Mouse (Mus musculus) gastrocnemius, postnatal 14 days (tissue): Measurements from ENCODE around the gene Zbtb4. TPM values are rescaled to one million over a fixed set of nuclear protein-coding genes. Genes with fewer than 3 reads are reported as not detected.
A peak's percentile ranks its signal among the peaks of the same experiment; 100 is the strongest.

Experiments
- DNase-seq: peaks from one replicate; pipeline ENCODE4 v3.0.0; 2021; ENCODE audit warnings: mixed read lengths
- intact Hi-C: fragments of 180-260 bp; cut with DNase I; formaldehyde crosslinking; loops from one replicate; pipeline ENCODE4 v1.15.1; 2025; ENCODE audit warnings: low total_unique reads
- total RNA-seq, 2 experiments: library from RNA; stranded (reverse); gene quantifications; 2 replicates each; pipeline ENCODE4 v1.2.3; 2021

The Zbtb4 gene
- total RNA-seq, 2 experiments from 2014 or later, result 18.2 to 21.3 TPM

DNA sequence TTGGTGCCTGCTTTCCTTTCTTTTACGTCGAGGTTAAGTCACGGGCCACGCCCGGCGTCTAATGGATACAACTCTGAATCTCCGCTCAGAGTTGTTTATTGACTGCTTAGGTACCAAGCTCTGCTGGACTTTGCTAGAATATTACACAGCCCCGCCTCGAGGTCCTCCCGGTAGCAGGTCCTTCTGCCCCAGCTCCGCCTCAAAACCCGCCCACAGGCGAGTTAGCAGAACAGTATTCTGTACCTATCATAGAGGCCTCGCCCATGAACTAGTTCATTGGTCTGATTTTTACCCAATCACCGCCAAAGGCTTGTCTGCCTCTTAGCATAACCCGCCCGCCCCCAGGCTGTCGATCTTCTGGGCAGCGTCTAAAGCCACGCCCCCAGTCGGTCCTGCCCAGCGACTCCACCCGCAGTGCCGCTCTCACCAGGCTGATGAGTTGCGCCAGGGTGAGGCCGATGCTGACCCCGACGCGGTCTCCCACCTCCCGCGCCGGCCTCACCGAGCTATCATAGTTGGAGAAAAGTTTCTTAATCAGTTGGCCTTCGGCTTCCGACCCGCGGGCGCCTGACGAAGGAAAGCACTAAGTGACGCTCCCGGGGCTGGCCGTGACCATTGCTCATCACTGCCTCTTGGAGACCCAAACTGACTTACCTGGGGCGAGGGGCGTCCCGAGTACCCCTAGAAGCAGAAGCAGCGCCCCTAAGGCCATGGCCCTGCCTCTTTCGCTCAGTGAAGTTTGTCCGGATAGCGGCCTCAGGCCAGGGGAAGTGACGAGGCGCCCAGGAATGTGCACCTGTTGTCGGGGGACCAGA, 29.7 kb downstream of the Zbtb4 start, which contains the start of gene Chrnb1:
Gene Chrnb1 (minus strand): TSS at position 776 of the 815 bp plus-strand sequence.
- peak; percentile 96 for DNase-seq

DNA sequence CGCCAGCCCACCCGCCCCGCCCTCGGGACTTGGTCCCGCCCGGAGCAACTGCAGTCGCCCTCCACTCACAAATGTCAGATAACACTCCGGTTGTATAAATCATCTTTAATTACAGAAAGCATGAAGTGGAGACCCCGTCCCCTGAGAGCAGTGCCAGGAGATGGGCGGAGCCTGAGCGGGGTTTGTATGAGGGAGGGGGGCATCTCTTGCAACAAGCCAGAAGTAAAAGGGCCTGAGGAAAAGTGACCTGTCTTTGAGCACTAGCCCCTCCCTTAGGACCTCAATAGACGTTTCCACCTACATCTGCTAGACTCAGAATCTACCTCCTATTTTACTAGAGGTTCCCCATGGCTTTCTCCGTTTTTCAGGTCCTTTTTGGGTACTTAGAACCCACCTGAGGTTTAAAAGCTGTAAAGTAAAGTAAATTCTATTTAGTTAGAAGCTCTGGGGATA, 30.3 kb downstream of the Zbtb4 start:
- no peak for DNase-seq
- intact Hi-C loops, result loop anchor here (5.0 kb wide), 1 partner anchor 34 kb away; the partner anchor contains the start of gene Slc35g3

More for the DNA sequence above, 29.7 kb downstream of the Zbtb4 start, which contains the start of gene Chrnb1:
- intact Hi-C loops, result loop anchor here (5.0 kb wide), 1 partner anchor 33 kb away; the partner anchor contains the start of gene Slc35g3

DNA sequence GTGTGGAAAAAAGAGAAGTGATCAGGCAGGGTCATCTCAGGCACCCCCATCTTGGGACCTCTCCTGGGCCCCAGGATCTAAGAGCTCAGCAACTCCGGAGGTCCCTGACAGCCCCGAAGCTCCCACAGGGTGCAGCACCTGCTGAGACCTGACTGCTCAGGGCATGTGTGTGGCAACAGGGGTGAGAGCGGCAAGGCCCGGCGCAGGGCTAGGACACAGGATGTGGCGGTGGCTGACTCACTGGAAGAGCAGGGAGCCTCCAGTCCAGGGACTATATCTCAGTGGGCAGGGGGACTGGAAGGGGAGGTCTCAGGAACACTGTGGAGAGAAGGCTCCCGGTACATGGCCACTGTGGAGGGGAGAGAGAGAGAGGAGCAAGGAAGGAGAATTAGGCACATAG, 32.2 kb downstream of the Zbtb4 start:
- no peak for DNase-seq
- intact Hi-C loops, result loop anchor here (5.0 kb wide), 1 partner anchor 36 kb away; the partner anchor contains the start of gene Slc35g3

DNA sequence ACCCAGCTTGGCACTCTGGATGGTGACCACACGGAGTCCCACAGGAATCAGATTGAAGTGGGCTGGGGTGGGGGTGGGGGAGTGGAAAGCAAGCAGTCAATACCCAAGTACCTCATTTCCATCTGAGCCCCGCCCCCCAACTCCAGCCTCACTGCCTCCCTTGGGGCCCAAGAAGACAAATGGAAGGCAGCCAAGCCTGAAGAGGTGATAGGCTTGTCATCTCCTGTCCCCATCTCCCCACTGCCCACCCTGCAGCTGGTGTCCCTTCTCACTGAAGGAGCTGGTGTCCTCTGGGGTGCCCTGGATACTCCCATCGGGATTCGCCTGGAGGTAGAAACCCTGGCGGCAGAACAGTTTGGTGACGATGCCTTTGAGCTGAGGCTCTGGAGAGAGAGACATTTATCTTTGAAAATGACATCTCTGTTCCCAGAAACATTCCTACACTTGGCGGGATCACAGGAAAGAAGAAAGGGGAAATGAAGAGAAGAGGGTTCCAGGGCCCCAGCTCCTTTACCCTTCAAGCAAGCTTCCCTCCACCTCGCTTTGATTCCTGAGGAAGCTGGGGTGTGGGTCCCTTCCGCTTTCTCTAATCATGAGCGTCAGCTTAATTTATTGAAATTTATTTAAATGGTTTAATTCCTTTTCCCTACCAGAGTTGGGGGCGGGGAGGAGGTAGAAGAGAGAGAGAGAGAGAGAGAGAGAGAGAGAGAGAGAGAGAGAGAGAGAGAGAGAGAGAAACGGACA, 33.9 kb downstream of the Zbtb4 start:
- intact Hi-C loops, result loop anchor here (5.0 kb wide), 2 partner anchors 37 to 38 kb away; partner anchors contain the start of genes Nlgn2, Slc35g3 and Tmem256
- DNase-seq, result no peak

DNA sequence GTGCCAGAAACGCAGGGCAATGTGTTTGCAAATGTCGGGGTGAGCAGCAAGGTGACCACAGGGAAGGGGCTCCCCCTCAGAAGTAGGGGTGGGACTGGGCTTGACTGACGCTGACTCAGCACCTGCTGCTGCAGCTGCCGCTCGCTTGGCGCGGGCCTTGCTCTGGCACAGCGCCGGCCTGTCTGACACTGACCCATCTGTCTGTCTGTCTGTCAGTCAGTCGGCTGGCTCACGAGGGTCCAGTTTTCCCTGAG, 34.4 kb downstream of the Zbtb4 start:
- DNase-seq, result peak; percentile 76
- intact Hi-C loops, result loop anchor here (5.0 kb wide), 1 partner anchor 37 kb away; the partner anchor contains the start of genes Nlgn2 and Tmem256

DNA sequence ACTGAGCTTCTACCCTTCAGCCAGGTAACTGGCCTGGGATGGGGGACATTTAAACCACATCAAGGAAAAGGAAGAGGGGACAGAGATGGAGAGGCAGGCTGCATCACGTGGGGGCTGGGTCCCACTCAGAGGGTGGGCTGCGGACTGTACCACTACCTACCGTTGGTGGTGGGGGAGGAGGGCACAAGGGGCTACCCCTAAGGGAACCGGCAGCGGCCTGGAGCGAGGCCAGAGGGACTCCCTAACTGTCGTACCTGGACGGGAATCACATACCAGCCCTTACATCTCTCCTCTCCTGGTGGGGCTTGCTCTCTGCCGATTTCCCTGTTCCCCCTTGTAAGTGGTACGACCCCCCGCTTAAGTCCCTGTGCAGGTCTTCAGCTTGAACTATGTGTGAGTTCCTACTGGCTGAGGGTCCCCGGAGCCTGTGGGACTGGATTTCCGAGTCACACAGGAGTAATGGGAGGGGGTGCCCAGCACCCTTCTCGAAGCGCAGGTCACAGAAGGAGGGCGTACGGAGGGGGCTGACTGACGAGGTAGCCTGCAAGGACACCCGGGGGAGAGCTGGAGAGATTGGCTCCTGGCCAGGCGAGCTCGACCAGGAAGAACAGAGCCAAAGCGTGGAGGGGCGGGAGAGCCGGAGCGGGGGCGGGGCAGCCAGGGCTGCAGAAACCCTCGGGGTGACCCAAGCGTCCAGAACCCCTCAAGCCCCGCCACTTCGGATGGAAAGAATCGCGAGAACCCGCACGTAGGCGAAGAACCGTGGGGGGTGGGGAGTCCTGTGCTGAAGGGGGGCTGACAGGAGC, 34.9 kb downstream of the Zbtb4 start:
- peak; percentile 73 for DNase-seq
- intact Hi-C loops, result loop anchor here (5.0 kb wide), 1 partner anchor 37 kb away; the partner anchor contains the start of genes Nlgn2 and Tmem256

DNA sequence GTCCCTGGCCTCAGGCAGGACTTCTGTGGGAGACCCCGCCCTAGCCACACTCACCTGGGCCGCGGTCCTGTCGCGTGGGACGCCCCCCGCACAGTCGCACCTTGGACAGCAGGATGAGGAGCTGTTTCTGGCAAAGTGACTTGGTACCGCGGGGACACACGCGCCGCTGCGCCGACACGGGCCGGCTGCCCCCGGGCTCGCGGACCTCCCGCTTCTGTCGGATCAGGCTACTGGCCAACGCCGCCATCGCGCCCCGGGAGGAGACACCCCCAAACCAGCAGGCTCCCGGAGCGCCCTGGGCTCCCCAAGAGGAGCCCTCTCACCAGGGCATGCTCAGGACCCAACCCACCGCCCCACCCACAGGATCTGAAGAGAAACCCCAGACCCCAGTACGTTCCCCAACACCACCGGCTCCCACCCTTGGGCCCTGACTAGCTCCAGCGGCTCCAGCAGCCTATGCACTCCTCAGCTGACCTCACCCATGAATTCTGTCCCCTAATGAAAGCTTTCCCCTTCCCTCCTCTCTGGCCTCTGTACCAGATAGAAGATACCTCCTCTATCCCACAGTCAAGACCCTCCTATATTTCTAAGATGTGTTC, 35.8 kb downstream of the Zbtb4 start, which contains the start of gene Fgf11:
Gene Fgf11 (minus strand): TSS at position 479 of the 599 bp plus-strand sequence.
- DNase-seq, result no peak
- intact Hi-C loops, result loop anchor here (5.0 kb wide), 1 partner anchor 36 kb away; the partner anchor contains the start of genes Nlgn2 and Tmem256

DNA sequence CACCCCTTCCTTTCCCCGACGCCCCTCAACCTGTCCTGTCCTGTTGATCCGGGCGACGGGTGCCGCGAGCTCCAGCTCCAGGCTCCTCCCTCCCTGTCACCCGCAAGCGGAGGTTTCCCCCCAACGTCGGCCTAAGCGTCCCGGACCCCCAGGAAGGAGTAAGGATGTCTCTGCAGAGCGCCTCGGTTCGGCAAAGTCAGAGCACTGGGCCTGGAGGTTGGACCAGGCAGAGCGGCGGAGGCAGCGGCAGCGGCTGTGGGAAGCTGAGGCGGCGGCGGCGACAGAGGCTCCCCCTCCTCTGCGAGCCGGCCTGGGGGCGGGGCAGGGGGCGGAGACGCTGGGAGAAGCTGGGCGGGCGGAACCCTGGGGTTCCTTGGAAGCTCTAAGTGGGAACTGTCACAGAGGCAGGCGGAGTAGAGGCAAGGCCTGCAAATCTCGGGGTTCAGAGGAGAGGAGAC, 37.0 kb downstream of the Zbtb4 start:
- DNase-seq, result peak; percentile 90
- intact Hi-C loops, result loop anchor here (5.0 kb wide), 1 partner anchor 35 kb away; the partner anchor contains the start of genes Nlgn2 and Tmem256

DNA sequence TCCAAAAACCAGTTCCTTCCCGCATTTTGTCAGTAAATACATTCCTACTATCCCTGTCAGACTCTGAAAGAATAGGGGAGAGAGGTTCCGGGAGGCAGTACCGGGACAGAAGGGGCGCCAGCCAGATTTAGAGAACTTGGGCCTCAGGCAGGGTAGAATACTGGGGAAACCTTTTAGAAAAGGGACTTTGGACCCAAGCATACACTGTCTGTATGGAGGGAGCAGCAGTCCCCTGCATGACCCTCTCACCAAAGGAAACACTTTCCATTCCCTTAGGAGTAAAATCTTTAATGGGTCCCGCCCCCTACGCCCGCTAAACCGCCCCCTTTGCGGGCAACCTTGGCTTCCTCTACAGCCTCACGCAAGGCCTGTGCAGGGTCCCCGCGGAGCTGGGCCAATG, 37.6 kb downstream of the Zbtb4 start:
- intact Hi-C loops, result loop anchor here (5.0 kb wide), 1 partner anchor 34 kb away; the partner anchor contains the start of genes Nlgn2 and Tmem256
- DNase-seq, result no peak

DNA sequence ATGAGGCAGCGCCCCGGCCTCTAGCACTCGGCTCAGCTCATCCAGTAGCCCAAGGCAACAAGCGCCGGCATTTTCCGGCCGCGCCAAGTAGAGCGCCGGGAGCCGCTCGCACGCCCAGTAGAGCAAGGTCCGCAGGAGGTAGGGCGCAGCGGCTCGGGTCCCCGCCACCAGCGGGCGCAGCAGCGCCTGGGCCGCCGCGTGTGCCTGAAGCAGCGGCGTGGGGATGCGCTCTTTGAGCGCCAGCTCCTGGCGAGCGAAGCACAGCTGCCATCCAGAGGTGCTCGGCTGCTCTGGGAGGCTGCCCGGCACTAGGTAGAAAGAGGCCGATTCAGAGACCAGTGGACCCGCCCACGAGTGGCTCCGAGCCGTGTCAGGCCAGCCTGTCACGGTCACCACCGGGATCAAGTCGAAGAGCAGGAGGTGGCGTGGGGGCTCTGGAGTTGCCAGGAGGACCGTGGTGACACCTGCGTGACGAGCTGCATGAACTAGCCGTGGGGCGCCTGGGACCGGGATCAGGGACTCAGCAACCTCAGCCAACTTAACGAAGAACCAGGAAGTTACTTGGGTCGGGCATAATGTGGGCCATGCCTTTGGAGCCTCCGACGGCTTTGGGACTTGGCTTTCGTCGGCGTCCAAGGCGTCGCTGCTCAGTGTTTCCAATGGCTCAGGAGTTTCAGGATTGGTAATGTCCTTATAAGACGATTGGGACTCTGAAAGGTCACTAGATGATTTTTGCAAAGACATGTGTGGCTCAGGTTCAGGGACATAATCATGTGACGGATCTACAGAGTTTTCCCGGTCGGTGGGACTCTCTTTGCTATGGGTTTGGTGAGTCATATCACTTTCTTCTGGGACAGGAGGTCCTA, 38.3 kb downstream of the Zbtb4 start:
- intact Hi-C loops, result loop anchor here (5.0 kb wide), 1 partner anchor 33 kb away; the partner anchor contains the start of genes Nlgn2 and Tmem256
- DNase-seq, result peak; percentile 83

DNA sequence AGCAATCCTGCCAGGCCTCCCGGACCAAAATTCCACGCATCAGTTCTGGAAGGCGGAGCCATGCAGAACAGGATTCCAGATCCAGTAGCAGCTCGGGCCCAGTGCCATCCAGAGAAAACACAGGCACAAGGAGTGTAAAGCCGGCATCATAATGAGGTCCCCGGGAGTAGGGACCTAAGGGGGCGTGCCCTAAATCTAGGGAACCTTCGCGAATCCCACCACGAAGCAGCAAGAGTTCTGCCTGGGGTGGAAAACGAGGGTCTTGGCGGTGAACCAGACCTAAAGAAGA, 38.9 kb downstream of the Zbtb4 start:
- DNase-seq, result peak; percentile 44
- intact Hi-C loops, result loop anchor here (5.0 kb wide), 1 partner anchor 33 kb away; the partner anchor contains the start of genes Nlgn2 and Tmem256

DNA sequence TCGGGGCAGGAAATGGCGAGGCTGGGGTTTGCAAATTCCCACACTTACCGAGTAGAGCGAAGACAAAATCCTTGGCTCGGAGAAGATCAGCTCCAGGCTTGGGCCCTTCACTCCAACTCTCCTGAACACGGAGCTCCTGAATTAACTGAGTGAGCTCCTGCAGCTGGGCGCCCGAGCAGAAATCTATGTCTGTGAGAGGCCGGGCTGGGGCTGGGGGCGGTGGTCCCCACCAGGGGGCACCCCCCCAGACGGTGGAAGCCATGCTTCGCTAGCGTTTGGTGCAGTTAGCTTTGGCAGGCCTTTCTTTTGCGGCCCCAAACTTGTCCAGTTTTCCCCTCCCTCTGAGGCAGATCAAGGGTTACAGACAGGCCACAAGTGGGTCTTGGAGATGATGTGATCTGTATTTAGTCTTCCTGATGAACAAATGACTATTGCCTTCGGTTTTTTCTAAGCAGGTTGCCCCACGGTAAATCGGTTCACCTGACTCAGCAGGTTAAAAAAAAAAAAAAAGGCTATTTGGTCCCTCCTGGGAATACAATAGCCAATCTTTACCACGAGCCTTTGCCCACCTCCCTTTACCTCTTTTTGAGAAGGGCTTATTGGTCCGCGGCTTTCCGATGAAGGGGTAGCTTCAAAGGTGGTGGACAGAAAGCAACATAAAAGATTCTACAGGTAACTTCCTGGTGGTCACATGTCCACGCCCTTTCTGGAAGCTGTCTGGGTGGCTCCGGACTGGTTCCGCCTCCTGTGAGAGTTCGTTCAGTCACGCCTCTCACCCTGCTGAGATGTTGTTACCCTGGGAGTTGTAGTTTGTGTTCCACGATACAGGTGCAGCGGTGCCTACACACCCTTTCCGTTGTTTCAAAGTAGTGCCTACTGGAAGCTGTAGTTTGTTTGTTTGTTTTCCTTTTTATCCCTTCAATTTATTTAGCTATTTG, 39.5 kb downstream of the Zbtb4 start, which contains the start of gene Tmem102:
Gene Tmem102 (minus strand): TSS at position 653 of the 938 bp plus-strand sequence.
- no peak for DNase-seq
- intact Hi-C loops, result loop anchor here (5.0 kb wide), 1 partner anchor 32 kb away; the partner anchor contains the start of genes Nlgn2 and Tmem256

DNA sequence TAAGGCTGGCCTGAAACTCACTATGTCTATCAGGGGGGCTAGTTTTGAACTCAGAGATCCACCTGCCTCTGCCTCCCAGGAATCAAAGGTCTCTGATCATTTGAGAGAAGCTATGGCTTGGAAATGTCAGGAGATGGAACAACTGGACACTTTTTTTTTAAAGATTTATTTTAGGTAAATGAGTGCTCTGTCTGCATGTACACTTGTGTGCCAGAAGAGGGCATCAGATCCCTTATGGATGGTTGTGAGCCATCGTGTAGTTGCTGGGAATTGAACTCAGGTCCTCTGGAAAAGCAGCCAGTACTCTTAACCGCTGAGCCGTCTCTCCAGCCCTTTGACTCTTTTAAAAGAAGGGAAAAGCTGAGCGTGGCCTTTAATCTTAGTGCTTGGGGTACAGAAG, 40.7 kb downstream of the Zbtb4 start:
- intact Hi-C loops, result no loop called here
- no peak for DNase-seq

DNA sequence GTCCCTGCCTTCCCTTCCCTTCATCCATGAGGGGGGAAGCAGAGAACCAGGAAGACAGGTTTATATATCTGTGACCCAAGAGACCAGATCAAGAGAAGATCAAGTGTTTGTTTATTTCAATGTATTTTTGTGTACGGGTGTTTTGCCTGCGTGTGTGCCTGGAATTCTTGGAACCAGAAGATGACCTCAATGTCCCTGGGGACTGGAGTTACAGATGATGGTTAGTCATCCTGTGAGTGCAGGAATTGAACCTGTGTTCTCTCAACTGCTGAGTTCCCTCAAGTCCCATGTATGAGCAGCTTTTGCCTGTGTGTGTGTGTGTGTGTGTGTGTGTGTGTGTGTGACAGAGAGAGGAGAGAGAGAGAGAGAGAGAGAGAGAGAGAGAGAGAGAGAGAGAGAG, 41.9 kb downstream of the Zbtb4 start:
- intact Hi-C loops, result no loop called here
- DNase-seq, result no peak

DNA sequence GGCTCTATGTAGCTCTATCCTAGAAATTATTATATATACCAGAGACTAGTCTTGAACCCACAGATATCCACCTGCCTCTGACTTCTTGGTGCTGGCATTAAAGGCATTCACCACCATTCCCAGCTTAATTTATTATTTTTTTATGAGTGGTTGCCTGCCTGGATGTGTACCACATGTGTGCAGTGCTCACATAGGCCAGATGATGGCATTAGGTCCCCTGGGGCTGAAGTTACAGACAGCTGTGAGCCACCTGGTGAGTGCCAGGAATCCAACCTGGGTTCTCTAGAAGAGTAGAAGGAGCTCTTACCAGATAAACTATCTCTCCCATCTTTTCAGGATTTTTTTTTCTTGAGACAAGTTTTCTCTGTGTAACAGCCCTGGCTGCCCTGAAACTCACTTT, 44.6 kb downstream of the Zbtb4 start:
- intact Hi-C loops, result loop anchor here (5.0 kb wide), 1 partner anchor 67 kb away; the partner anchor contains the start of gene Tmem95
- no peak for DNase-seq

DNA sequence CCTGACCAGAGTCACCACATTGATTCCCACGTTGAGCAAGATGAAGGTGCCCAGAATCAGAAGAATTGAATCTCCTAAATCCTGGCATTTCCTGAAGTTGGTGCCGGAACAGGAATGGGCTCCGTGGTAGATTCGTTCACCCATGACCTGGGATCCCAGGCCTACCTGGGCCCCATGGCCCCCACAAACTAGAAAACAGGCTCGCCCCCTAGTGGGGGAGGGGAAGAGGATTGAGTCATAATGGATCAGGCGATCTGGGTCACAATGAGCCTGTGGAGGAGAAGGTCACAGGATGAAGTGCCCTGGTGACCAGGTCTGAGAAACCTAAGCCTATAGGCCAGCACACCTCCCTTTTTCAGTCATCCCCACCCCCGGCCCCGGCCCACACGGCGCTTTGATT, 49.4 kb downstream of the Zbtb4 start, which contains the start of gene Gm39566:
Gene Gm39566 (minus strand): TSS at position 144 of the 400 bp plus-strand sequence.
- intact Hi-C loops, result no loop called here

More for the DNA sequence above, 49.4 kb downstream of the Zbtb4 start, which contains the start of gene Gm39566:
- no peak for DNase-seq
